Mouse (Mus musculus) limb, embryonic 10.5 days (tissue): ENCODE results near the gene Usp39. TPM values are rescaled to one million over a fixed set of nuclear protein-coding genes. Genes with fewer than 3 reads are reported as not detected.

Experiments used
- DNase-seq: peaks from one replicate; pipeline ENCODE4 v3.0.0-alpha.2; 2017; ENCODE audit warnings: low spot score
- H3K27ac ChIP-seq: fragments of 300-500 bp; sonication (generic); 2 replicates; pipeline ENCODE4 v1.5.1; 2016; ENCODE audit warnings: mild to moderate bottlenecking
- H3K27me3 ChIP-seq: fragments of 300-500 bp; sonication (generic); 2 replicates; pipeline ENCODE4 v1.6.1; 2016; ENCODE audit warnings: low read depth, mild to moderate bottlenecking; ENCODE audit not compliant: poor library complexity, severe bottlenecking
- H3K36me3 ChIP-seq: fragments of 300-500 bp; sonication (generic); 2 replicates; pipeline ENCODE4 v1.6.1; 2016; ENCODE audit warnings: mild to moderate bottlenecking, moderate library complexity
- H3K4me1 ChIP-seq: fragments of 300-500 bp; sonication (generic); 2 replicates; pipeline ENCODE4 v1.6.1; 2016
- H3K4me3 ChIP-seq: fragments of 300-500 bp; sonication (generic); 2 replicates; pipeline ENCODE4 v1.5.1; 2016; ENCODE audit warnings: mild to moderate bottlenecking, moderate library complexity
- H3K9me3 ChIP-seq: fragments of 300-500 bp; sonication (generic); replicated peaks from 2 replicates; pipeline ENCODE4 v1.6.1; 2016; ENCODE audit warnings: mild to moderate bottlenecking
- WGBS: fragments of 180-500 bp; shearing (Covaris S2); methylation state at CpG from one replicate; pipeline ENCODE4 v1.1.7; 2016; 5-methylcytosine and 5-hydroxymethylcytosine counted together
- polyA plus RNA-seq: library from polyadenylated mRNA; unstranded; fragments of >200 nt; fragmentation: Nextera tagmentation; extraction: Ambion mirVana; gene quantifications from 2 replicates; pipeline ENCODE4 v1.2.1, GENCODE M21; 2016

Usp39 gene
- polyA plus RNA-seq, 1 experiment from 2014 or later: 78.1 TPM

GRCm38 (mm10) chr6:72329019-72329418, 16.0 kb downstream of the Usp39 start:
- no peak overlapping the region for H3K27ac ChIP-seq
- H3K9me3 ChIP-seq: no peaks in the 10 kb centered on the region
- WGBS: 92% methylated on average over 5 of the region's 5 CpGs
- H3K36me3 ChIP-seq: peaks cover 99% of the 10 kb centered on the region
- H3K4me1 ChIP-seq: no peaks in the 10 kb centered on the region
- H3K4me3 ChIP-seq: no peak overlapping the region
- no peak for DNase-seq
- H3K27me3 ChIP-seq: no peaks in the 10 kb centered on the region

DNA sequence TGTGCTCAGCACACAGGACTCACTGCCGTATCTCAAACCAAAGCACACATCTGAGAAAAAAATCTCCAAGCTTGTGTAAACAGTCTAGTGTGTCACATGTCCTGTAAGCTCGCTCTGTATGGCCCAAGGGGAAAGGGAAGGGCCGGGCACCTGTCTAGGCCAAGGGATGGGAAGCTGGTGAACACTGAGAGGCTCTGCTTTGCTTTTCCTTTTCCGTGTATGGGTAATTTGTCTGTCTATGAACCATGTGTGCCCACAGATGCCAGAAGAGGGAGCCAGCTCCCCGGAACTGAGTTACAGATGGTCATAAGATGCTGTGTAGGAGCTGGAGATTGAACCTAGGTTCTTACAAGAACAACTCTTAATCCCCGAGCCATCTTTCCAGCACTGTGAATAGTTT, 18.7 kb downstream of the Usp39 start:
- H3K27me3 ChIP-seq: no peaks in the 10 kb centered on the region
- no peak overlapping the region for H3K27ac ChIP-seq
- WGBS: 84% methylated on average over 6 of the region's 6 CpGs
- peaks cover 99% of the 10 kb centered on the region for H3K36me3 ChIP-seq
- H3K4me1 ChIP-seq: no peaks in the 10 kb centered on the region
- H3K9me3 ChIP-seq: no peaks in the 10 kb centered on the region
- no peak for DNase-seq
- H3K4me3 ChIP-seq: no peak overlapping the region

- no peaks in the 10 kb centered on the region for H3K4me1 ChIP-seq
- H3K36me3 ChIP-seq: peaks cover 99% of the 10 kb centered on the region
- no peak for DNase-seq
- no peak overlapping the region for H3K4me3 ChIP-seq
- no peak overlapping the region for H3K27ac ChIP-seq
- WGBS: 90% methylated on average over 6 of the region's 6 CpGs
- no peaks in the 10 kb centered on the region for H3K27me3 ChIP-seq
- H3K9me3 ChIP-seq: no peaks in the 10 kb centered on the region
Measured at GRCm38 (mm10) chr6:72323786-72324508, 21.0 kb downstream of the Usp39 start.

DNA sequence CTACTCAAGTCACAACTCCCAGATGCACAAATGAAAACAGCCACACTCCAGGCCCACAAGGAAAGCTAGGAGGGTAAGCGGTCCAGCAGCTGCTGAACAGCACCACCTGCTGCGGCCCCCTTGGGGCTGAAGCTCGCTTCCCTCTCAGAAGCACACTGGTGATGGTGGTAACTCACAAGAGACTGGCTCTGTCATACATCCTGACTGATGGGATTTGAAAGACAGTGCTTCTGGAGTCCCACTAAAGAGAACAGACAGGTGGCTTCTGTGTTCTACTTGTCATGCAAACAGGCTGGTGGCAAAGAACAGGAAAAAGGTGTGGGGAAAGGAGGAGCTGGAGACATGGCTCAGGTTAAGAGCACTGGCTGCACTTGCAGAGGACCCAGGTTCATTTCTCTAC, 22.0 kb downstream of the Usp39 start:
- H3K4me3 ChIP-seq: no peak overlapping the region
- H3K27ac ChIP-seq: no peak overlapping the region
- 96% methylated on average over 3 of the region's 3 CpGs for WGBS
- H3K9me3 ChIP-seq: no peaks in the 10 kb centered on the region
- H3K27me3 ChIP-seq: no peaks in the 10 kb centered on the region
- DNase-seq: no peak
- peaks cover 99% of the 10 kb centered on the region for H3K36me3 ChIP-seq
- H3K4me1 ChIP-seq: no peaks in the 10 kb centered on the region

DNA sequence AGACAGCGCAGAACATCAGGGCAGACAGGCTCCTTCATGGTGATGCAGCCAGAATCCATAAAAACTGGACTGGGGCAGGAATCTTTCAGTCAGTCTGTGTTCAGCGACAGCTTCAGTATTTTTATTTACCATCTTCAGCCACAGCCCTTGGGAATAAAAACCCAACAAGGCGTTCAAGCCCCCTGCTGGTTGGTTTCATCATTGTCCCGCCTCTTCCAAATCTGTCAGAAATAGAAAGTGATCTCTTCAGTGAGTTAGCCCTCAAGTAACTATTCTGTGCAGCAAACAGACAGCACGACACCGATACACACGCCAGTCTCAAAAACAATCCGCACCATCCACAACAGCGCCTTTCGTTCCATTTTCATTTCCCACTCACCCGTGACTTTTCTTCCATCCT, 26.0 kb downstream of the Usp39 start:
- H3K27ac ChIP-seq: no peak overlapping the region
- no peaks in the 10 kb centered on the region for H3K27me3 ChIP-seq
- no peak overlapping the region for H3K4me3 ChIP-seq
- peaks cover 95% of the 10 kb centered on the region for H3K36me3 ChIP-seq
- no peak for DNase-seq
- no peaks in the 10 kb centered on the region for H3K4me1 ChIP-seq
- no peaks in the 10 kb centered on the region for H3K9me3 ChIP-seq
- WGBS: 91% methylated on average over 11 of the region's 11 CpGs

- Histone ChIP-seq H3K27me3 (no peaks in the 10 kb centered on the region), H3K36me3 (peaks cover 95% of the 10 kb centered on the region), H3K4me3 (no peak overlapping the region), H3K9me3 (no peaks in the 10 kb centered on the region), H3K27ac (no peak overlapping the region), H3K4me1 (0 out of 2 replicates have a peak, but pooled peaks cover 2% of the 10 kb centered on the region)
- WGBS: 86% methylated on average over 5 of the region's 5 CpGs
- DNase-seq: no peak
Measured at GRCm38 (mm10) chr6:72318440-72318839, 26.5 kb downstream of the Usp39 start.

DNA sequence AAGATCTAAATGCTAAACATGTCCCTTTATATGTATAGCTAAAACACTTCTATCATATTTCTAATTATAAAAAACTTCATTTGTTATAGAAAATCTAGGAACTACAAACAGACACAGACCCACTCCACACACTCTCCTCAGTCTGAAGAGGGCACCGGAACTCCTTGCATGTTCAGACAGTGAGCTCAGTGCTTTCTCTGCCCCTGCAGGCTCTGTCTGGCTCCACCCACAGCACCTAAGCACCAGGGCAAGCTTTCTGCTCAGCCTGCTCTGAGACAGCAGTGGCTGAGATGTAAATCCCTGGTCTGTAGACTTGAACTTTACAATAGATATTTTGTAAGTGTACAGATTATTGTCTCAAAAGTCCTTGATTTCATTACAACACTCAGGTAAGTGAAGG, 28.9 kb downstream of the Usp39 start:
- WGBS: 78% methylated on average over 1 of the region's 1 CpGs
- H3K36me3 ChIP-seq: peaks cover 86% of the 10 kb centered on the region

DNA sequence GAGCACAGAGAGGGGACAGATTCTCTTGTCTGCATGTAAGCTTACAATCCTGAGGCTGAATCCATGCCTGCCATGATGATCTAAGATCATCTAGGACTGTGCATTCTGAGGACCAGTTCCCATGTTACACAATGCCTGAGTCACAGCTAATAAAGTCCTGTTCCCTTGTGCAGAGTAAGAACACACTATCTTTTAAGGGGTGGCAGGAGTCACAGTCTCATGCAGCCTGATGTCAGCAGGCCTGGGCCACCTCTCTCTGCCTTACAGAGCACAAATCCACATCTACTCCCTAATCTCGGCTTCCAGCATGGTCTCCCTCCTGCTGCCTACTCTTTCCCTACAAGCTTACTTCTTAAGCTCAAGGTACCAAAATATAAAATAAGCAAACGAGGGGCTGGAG, 29.6 kb downstream of the Usp39 start:
- WGBS: 88% methylated on average over 2 of the region's 2 CpGs
- Histone ChIP-seq H3K4me1 (0 out of 2 replicates have a peak, but pooled peaks cover 2% of the 10 kb centered on the region), H3K27ac (no peak overlapping the region), H3K36me3 (peaks cover 79% of the 10 kb centered on the region), H3K27me3 (no peaks in the 10 kb centered on the region), H3K9me3 (no peaks in the 10 kb centered on the region), H3K4me3 (no peak overlapping the region)
- no peak for DNase-seq

More for the DNA sequence above, 28.9 kb downstream of the Usp39 start:
- H3K27me3 ChIP-seq: no peaks in the 10 kb centered on the region
- H3K4me3 ChIP-seq: no peak overlapping the region
- no peak overlapping the region for H3K27ac ChIP-seq
- H3K4me1 ChIP-seq: 0 out of 2 replicates have a peak, but pooled peaks cover 2% of the 10 kb centered on the region
- no peaks in the 10 kb centered on the region for H3K9me3 ChIP-seq
- no peak for DNase-seq

DNA sequence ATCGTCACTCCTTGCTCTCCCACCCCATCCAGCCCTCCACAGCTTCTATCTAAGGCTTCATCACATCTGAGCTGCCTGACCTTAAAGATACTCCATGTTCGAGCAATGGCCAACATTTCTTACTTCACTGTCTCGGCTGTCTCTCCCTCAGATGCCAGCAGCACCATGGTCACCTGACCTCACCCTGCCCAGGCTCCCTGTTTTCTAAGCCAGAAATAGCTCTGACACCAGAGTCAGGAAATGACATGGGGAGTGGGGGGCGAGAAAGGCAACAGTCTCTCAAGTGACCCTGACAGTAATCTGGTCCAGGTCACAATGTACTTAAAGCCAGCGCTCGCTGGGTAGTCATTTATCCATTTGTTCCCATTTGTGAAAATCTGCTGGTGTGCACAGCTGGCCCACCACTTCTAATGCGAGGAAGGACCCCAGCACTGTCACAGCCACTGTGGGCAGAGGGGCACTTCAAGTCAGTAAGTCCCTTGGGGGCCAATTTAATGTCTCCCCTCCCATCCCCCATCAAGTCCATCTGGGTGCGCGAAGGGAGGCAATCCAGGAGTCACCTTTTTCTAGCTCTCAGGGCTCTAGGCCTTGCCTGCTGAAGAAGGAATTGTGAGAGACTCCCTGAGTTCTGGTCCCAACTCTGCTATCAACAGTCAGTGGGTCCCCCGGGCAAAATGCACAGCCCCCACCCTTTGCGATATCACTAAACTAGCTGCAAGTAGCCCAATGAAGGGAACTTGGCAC, 31.7 kb downstream of the Usp39 start:
- Histone ChIP-seq H3K36me3 (peaks cover 58% of the 10 kb centered on the region), H3K27ac (no peak overlapping the region), H3K27me3 (no peaks in the 10 kb centered on the region), H3K4me3 (no peak overlapping the region), H3K9me3 (no peaks in the 10 kb centered on the region), H3K4me1 (0 out of 2 replicates have a peak, but pooled peaks cover 2% of the 10 kb centered on the region)
- WGBS: 88% methylated on average over 11 of the region's 11 CpGs
- DNase-seq: no peak

DNA sequence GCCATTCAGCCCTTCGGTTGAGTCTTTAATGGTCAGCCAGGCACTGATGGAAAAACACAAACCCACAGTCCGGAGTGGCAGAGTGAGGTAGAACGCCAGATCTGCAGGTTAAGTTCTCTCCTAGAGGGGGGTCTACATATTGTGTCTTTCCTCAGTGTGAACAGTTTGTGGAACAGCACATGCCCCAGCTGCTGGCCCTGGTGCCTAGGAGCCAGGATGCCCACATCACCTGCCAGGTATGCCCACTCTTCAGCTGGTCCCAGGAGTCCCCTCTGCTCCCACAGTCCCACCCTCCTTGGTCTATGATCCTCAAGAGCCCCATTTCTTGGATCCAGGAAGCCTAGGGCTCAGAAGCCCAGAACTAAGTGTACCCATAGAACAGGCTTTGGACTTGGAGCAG, 32.8 kb downstream of the Usp39 start:
- Histone ChIP-seq H3K4me1 (0 out of 2 replicates have a peak, but pooled peaks cover 2% of the 10 kb centered on the region), H3K4me3 (no peak overlapping the region), H3K36me3 (peaks cover 47% of the 10 kb centered on the region), H3K9me3 (no peaks in the 10 kb centered on the region), H3K27me3 (no peaks in the 10 kb centered on the region), H3K27ac (no peak overlapping the region)
- WGBS: 88% methylated on average over 3 of the region's 3 CpGs
- no peak for DNase-seq

GRCm38 (mm10) chr6:72303510-72303909, 41.5 kb downstream of the Usp39 start:
- Histone ChIP-seq H3K4me1 (peaks cover 11% of the 10 kb centered on the region), H3K4me3 (no peak overlapping the region), H3K9me3 (no peaks in the 10 kb centered on the region), H3K27ac (peak overlapping the region; percentile 34; the same call in 1 of the 2 replicates), H3K27me3 (no peaks in the 10 kb centered on the region), H3K36me3 (no peaks in the 10 kb centered on the region)
- 44% methylated on average over 9 of the region's 9 CpGs for WGBS
- no peak for DNase-seq

- no peak overlapping the region for H3K27ac ChIP-seq
- 83% methylated on average over 11 of the region's 11 CpGs for WGBS
- DNase-seq: no peak
- H3K4me1 ChIP-seq: peaks cover 11% of the 10 kb centered on the region
- no peak overlapping the region for H3K4me3 ChIP-seq
- H3K36me3 ChIP-seq: no peaks in the 10 kb centered on the region
- H3K27me3 ChIP-seq: no peaks in the 10 kb centered on the region
- no peaks in the 10 kb centered on the region for H3K9me3 ChIP-seq
Measured at GRCm38 (mm10) chr6:72302349-72302925, 42.5 kb downstream of the Usp39 start.

DNA sequence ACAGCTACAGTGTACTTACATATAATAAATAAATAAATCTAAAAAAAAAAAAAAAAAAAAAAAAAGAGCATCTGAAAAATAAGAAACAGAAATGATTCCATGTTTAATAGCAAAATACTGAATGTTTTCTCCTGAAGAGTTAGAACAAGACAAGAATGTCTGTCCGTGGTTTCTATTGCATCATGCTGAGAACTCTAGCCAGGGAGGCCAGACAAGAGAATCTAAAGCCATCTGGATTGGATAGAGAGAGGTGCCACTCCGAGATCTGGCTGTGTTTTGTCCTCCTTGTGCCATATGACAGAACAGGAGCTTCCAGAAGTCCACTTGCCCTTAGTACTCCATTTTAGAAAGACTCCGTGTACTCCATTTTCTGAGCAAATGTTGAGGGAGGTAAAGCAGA, 47.2 kb downstream of the Usp39 start:
- Histone ChIP-seq H3K9me3 (no peaks in the 10 kb centered on the region), H3K36me3 (no peaks in the 10 kb centered on the region), H3K27ac (no peak overlapping the region), H3K4me3 (no peak overlapping the region), H3K27me3 (no peaks in the 10 kb centered on the region), H3K4me1 (no peaks in the 10 kb centered on the region)
- no peak for DNase-seq
- 79% methylated on average over 3 of the region's 3 CpGs for WGBS
